Mouse (Mus musculus) A20 (cell line): ENCODE data around the gene Trappc13.
A peak's percentile ranks its signal among the peaks of the same experiment; 100 is the strongest.

Experiments used
- DNase-seq: peaks from one replicate; pipeline ENCODE4 v3.0.0-alpha.2; 2011; ENCODE audit warnings: low read depth, low spot score

The Trappc13 gene

DNA sequence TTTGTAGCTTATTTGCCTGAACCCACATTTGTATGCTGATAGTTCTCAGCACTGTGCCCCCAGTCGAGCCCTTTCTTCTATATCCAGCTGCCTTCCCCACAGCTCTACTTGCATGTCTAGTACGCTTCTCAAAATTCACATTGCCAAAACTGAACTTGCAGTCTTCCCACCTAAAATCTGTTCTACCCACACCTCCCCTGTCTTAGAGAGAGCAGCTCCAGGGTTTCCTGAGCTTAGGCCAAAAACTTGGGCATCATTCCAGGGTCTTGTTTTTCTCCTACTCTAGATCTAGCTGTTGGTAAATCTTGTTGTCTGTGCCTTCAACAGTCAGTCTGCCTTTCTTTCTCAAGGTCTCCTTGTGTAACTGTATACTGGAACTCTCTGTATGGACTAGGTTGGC is 63.4 kb downstream of the Trappc13 start:
- no peak for DNase-seq

DNA sequence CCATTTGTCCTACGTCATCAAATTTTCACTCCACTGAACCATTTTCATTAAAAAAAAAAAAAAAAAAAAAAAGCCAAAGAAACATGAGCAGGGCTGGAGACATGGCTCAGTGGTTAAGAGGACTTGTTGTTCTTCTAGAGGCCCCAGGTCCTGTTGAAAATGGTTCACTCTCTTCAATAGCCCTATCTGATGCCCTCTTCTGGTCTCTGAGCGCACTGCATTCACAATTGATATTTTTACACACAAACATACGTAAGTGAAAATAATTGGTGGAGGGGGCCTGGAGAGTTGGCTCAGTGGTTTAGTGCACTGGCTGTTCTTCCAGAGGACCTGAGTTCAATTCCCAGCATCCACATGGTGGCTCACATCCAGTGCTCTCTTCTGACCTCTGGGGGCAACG is 64.5 kb downstream of the Trappc13 start:
- DNase-seq = peak; percentile 75

GRCm38 (mm10) chr13:104112266-104112900 is 65.9 kb downstream of the Trappc13 start:
- DNase-seq = no peak

DNA sequence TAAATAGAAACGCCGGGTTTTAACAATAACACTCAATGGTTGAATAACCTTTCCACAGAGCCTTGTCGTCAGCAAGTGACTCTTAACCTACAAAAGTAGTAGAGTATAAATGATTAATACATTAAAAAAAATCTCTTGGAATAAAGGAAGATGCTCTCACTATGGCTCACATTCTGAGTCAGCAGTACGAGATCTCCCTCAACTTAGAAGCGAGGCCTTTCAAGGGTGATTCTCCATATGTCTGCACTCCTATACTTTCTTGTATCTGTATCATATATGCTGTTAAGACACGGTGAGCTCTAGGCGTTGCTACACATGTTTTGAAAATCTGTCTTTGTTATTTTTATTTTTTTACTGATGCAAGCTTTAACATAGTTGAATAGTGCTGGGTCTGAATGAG is 67.7 kb downstream of the Trappc13 start:
- no peak for DNase-seq

DNA sequence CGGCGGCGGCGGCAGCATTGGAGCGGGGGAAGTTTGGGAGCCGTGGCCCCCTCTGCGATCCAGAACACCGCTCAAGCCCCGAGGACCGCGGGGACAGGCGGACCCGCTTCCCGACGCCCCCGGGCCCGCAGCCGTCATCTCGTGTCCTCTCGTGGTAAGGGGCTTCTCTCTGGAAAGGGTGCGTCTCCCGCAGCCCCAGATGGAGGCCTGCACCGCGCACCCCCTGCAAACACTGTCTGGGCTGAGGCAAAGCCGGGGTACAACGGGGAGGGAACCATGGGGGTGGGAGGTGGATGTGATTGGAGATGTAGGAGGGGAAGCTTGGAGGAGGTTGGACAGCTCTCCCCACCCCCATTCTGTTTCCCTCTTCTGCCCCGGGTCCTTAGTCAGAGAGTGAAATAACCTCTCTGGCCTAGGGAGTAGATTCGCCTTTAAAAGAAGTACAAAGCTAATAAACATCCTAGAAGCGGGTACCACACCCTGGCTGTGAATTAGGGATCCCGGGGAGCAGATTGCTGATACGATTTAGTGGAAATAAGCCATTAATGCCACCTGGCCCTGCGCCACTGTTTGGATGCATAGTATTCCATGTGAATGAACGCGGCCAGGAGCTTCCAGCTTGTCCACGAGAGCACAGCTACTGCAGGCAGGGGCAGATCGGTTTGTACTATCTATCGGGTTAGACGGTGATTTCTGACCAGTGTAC is 68.3 kb downstream of the Trappc13 start:
- DNase-seq = no peak

- peak; percentile 93 for DNase-seq
These were observed 68.9 kb downstream of the Trappc13 start, which contains the start of the genes Nln and Sgtb for GRCm38 (mm10) chr13:104109288-104109815. Gene Nln, minus strand, starts transcription at chr13:104109614. Gene Sgtb, plus strand, starts transcription at chr13:104109741.

DNA sequence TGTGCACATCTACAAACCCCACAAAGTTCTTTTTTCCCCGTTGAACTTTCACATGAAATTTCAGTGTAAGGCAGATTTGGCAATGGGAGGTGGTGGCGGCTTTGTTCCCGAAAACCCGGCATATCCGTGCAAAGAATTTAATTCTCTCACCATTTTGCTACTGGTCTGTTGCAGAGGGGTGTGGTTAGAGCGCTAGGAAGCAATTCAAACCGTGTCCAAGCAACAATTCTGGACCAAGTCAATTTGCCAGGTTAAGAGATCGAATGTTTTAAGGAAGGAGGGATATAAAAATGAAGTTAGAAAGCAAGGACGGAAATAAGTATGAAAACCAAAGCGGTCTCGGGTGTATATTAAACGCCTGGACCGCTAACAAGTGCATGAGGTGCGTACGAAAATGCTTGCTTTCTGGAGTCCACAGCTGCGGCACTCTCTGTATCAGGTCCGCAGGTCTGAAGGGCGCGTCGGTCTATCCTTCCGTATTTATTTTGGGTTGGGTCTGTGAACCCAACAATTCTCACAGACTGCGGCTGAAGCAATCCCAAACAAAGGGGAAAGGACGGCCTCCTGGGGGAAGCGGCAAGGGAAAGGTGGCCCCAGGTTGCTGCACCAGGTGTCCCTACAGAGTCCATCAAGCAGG is 69.5 kb downstream of the Trappc13 start:
- DNase-seq = peak; percentile 71

GRCm38 (mm10) chr13:104101606-104102235 is 76.5 kb downstream of the Trappc13 start:
- DNase-seq = no peak

- DNase-seq = no peak
These were observed 77.9 kb downstream of the Trappc13 start for GRCm38 (mm10) chr13:104100416-104100815.

- DNase-seq = no peak
These were observed 81.1 kb downstream of the Trappc13 start for GRCm38 (mm10) chr13:104097190-104097589.

DNA sequence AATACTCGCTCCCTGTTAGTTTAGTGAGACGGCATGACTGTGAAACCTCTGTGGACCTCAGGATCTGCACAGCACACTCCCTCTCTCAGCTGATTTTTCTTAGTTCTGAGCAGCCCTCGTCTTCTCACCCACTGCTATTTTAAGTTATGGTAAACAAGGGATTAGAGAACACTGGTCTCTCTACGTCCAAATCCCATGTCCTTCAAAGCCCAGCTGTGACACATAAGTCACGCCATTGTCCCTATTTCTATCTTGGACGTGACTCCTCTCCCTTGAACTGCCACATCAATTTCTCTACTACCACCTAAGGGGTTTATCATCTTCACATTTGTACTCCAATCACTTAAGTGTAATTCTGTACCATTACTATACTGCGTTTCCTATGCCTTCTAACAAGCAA is 82.3 kb downstream of the Trappc13 start:
- DNase-seq = no peak

GRCm38 (mm10) chr13:104094531-104095385 is 83.5 kb downstream of the Trappc13 start:
- no peak for DNase-seq
